Mouse (Mus musculus): ENCODE data around the gene Scgb3a1. TPM values are rescaled to one million over a fixed set of nuclear protein-coding genes. Genes with fewer than 3 reads are reported as not detected.

The Scgb3a1 gene
- polyA plus RNA-seq, 1 experiment from 2014 or later = not detected

- Histone ChIP-seq H3K27ac (ENCODE audit: low read length) (no peak overlapping the region), H3K9ac (replicated peaks; ENCODE audit: low read depth, low read length) (no peak overlapping the region), H3K4me2 (ENCODE audit: low read length) (peak overlapping the region; percentile 28; the same call in 1 of the 2 replicates), H3K4me3 (replicated peaks; ENCODE audit: low read length) (no peak overlapping the region), H3K9me3 (ENCODE audit: control insufficient read depth, low read length) (no peaks in the 10 kb centered on the region), H3K36me3 (ENCODE audit: control insufficient read depth, insufficient read depth) (no peaks in the 10 kb centered on the region), H3K4me1 (replicated peaks; ENCODE audit: control insufficient read depth, insufficient read depth, low read length) (peaks cover 3% of the 10 kb centered on the region; the same call in 1 of the 2 replicates), H3K27me3 (replicated peaks; ENCODE audit: control insufficient read depth, insufficient read depth, low read length) (no peaks in the 10 kb centered on the region)
- 0 out of 2 replicates have a peak, but pooled peaks have one; percentile 16 for ATAC-seq
- WGBS = 40% methylated on average over 11 of the region's 11 CpGs
These were observed 10.4 kb upstream of the Scgb3a1 start for GRCm38 (mm10) chr11:49653079-49653408.

GRCm38 (mm10) chr11:49654651-49655050 is 8.8 kb upstream of the Scgb3a1 start:
- H3K4me2 ChIP-seq (ENCODE audit: low read length) = no peak overlapping the region
- 91% methylated on average over 5 of the region's 5 CpGs for WGBS
- H3K4me1 ChIP-seq (replicated peaks; ENCODE audit: control insufficient read depth, insufficient read depth, low read length) = peaks cover 3% of the 10 kb centered on the region; the same call in 1 of the 2 replicates
- no peaks in the 10 kb centered on the region for H3K9me3 ChIP-seq (ENCODE audit: control insufficient read depth, low read length)
- H3K27ac ChIP-seq (ENCODE audit: low read length) = no peak overlapping the region
- no peaks in the 10 kb centered on the region for H3K36me3 ChIP-seq (ENCODE audit: control insufficient read depth, insufficient read depth)
- no peaks in the 10 kb centered on the region for H3K27me3 ChIP-seq (replicated peaks; ENCODE audit: control insufficient read depth, insufficient read depth, low read length)
- H3K9ac ChIP-seq (replicated peaks; ENCODE audit: low read depth, low read length) = no peak overlapping the region
- H3K4me3 ChIP-seq (replicated peaks; ENCODE audit: low read length) = no peak overlapping the region
- no peak for ATAC-seq

- Histone ChIP-seq H3K4me3 (replicated peaks; ENCODE audit: low read length) (no peak overlapping the region), H3K27me3 (replicated peaks; ENCODE audit: control insufficient read depth, insufficient read depth, low read length) (no peaks in the 10 kb centered on the region), H3K9ac (replicated peaks; ENCODE audit: low read depth, low read length) (no peak overlapping the region), H3K4me1 (replicated peaks; ENCODE audit: control insufficient read depth, insufficient read depth, low read length) (peaks cover 3% of the 10 kb centered on the region; the same call in 1 of the 2 replicates), H3K36me3 (ENCODE audit: control insufficient read depth, insufficient read depth) (no peaks in the 10 kb centered on the region), H3K9me3 (ENCODE audit: control insufficient read depth, low read length) (no peaks in the 10 kb centered on the region), H3K27ac (ENCODE audit: low read length) (no peak overlapping the region), H3K4me2 (ENCODE audit: low read length) (no peak overlapping the region)
- ATAC-seq = no peak
These were observed 7.9 kb upstream of the Scgb3a1 start for GRCm38 (mm10) chr11:49655501-49655900.

GRCm38 (mm10) chr11:49658065-49658464 is 5.3 kb upstream of the Scgb3a1 start:
- Histone ChIP-seq H3K9ac (replicated peaks; ENCODE audit: low read depth, low read length) (no peak overlapping the region), H3K4me2 (ENCODE audit: low read length) (no peak overlapping the region), H3K4me1 (replicated peaks; ENCODE audit: control insufficient read depth, insufficient read depth, low read length) (peaks cover under 1% of the 10 kb centered on the region; the same call in 1 of the 2 replicates), H3K4me3 (replicated peaks; ENCODE audit: low read length) (no peak overlapping the region), H3K36me3 (ENCODE audit: control insufficient read depth, insufficient read depth) (no peaks in the 10 kb centered on the region), H3K9me3 (ENCODE audit: control insufficient read depth, low read length) (no peaks in the 10 kb centered on the region), H3K27ac (ENCODE audit: low read length) (no peak overlapping the region), H3K27me3 (replicated peaks; ENCODE audit: control insufficient read depth, insufficient read depth, low read length) (no peaks in the 10 kb centered on the region)
- WGBS = 94% methylated on average over 4 of the region's 4 CpGs
- no peak for ATAC-seq

- Histone ChIP-seq H3K4me1 (replicated peaks; ENCODE audit: control insufficient read depth, insufficient read depth, low read length) (no peaks in the 10 kb centered on the region), H3K9me3 (ENCODE audit: control insufficient read depth, low read length) (no peaks in the 10 kb centered on the region), H3K9ac (replicated peaks; ENCODE audit: low read depth, low read length) (no peak overlapping the region), H3K36me3 (ENCODE audit: control insufficient read depth, insufficient read depth) (no peaks in the 10 kb centered on the region), H3K27me3 (replicated peaks; ENCODE audit: control insufficient read depth, insufficient read depth, low read length) (no peaks in the 10 kb centered on the region), H3K27ac (ENCODE audit: low read length) (no peak overlapping the region), H3K4me2 (ENCODE audit: low read length) (no peak overlapping the region), H3K4me3 (replicated peaks; ENCODE audit: low read length) (no peak overlapping the region)
- WGBS = 67% methylated on average over 10 of the region's 10 CpGs
- no peak for ATAC-seq
These were observed 4.5 kb upstream of the Scgb3a1 start for GRCm38 (mm10) chr11:49658791-49659469.

GRCm38 (mm10) chr11:49659470-49659799 is 4.0 kb upstream of the Scgb3a1 start:
- Histone ChIP-seq H3K4me1 (replicated peaks; ENCODE audit: control insufficient read depth, insufficient read depth, low read length) (no peaks in the 10 kb centered on the region), H3K27ac (ENCODE audit: low read length) (no peak overlapping the region), H3K4me3 (replicated peaks; ENCODE audit: low read length) (no peak overlapping the region), H3K4me2 (ENCODE audit: low read length) (no peak overlapping the region), H3K27me3 (replicated peaks; ENCODE audit: control insufficient read depth, insufficient read depth, low read length) (no peaks in the 10 kb centered on the region), H3K36me3 (ENCODE audit: control insufficient read depth, insufficient read depth) (no peaks in the 10 kb centered on the region), H3K9ac (replicated peaks; ENCODE audit: low read depth, low read length) (no peak overlapping the region), H3K9me3 (ENCODE audit: control insufficient read depth, low read length) (no peaks in the 10 kb centered on the region)
- ATAC-seq = no peak
- WGBS = 72% methylated on average over 7 of the region's 7 CpGs

GRCm38 (mm10) chr11:49662292-49662780 is 1.1 kb upstream of the Scgb3a1 start:
- 63% methylated on average over 15 of the region's 15 CpGs for WGBS
- no peaks in the 10 kb centered on the region for H3K27me3 ChIP-seq (replicated peaks; ENCODE audit: control insufficient read depth, insufficient read depth, low read length)
- no peak overlapping the region for H3K4me2 ChIP-seq (ENCODE audit: low read length)
- H3K4me1 ChIP-seq (replicated peaks; ENCODE audit: control insufficient read depth, insufficient read depth, low read length) = no peaks in the 10 kb centered on the region
- no peak overlapping the region for H3K4me3 ChIP-seq (replicated peaks; ENCODE audit: low read length)
- H3K36me3 ChIP-seq (ENCODE audit: control insufficient read depth, insufficient read depth) = no peaks in the 10 kb centered on the region
- H3K9ac ChIP-seq (replicated peaks; ENCODE audit: low read depth, low read length) = no peak overlapping the region
- no peak overlapping the region for H3K27ac ChIP-seq (ENCODE audit: low read length)
- ATAC-seq = no peak
- no peaks in the 10 kb centered on the region for H3K9me3 ChIP-seq (ENCODE audit: control insufficient read depth, low read length)

GRCm38 (mm10) chr11:49664262-49665140 is 1.1 kb downstream of the Scgb3a1 start:
- H3K27ac ChIP-seq (ENCODE audit: low read length) = no peak overlapping the region
- no peak overlapping the region for H3K9ac ChIP-seq (replicated peaks; ENCODE audit: low read depth, low read length)
- no peak overlapping the region for H3K4me2 ChIP-seq (ENCODE audit: low read length)
- no peaks in the 10 kb centered on the region for H3K27me3 ChIP-seq (replicated peaks; ENCODE audit: control insufficient read depth, insufficient read depth, low read length)
- no peaks in the 10 kb centered on the region for H3K36me3 ChIP-seq (ENCODE audit: control insufficient read depth, insufficient read depth)
- no peak overlapping the region for H3K4me3 ChIP-seq (replicated peaks; ENCODE audit: low read length)
- H3K9me3 ChIP-seq (ENCODE audit: control insufficient read depth, low read length) = no peaks in the 10 kb centered on the region
- H3K4me1 ChIP-seq (replicated peaks; ENCODE audit: control insufficient read depth, insufficient read depth, low read length) = no peaks in the 10 kb centered on the region
- ATAC-seq = peak; percentile 30; the same call in 1 of the 2 replicates
- WGBS = 79% methylated on average over 12 of the region's 12 CpGs

- H3K4me2 ChIP-seq (ENCODE audit: low read length) = no peak overlapping the region
- no peaks in the 10 kb centered on the region for H3K36me3 ChIP-seq (ENCODE audit: control insufficient read depth, insufficient read depth)
- H3K27ac ChIP-seq (ENCODE audit: low read length) = no peak overlapping the region
- no peaks in the 10 kb centered on the region for H3K9me3 ChIP-seq (ENCODE audit: control insufficient read depth, low read length)
- no peak overlapping the region for H3K4me3 ChIP-seq (replicated peaks; ENCODE audit: low read length)
- WGBS = 86% methylated on average over 4 of the region's 4 CpGs
- H3K4me1 ChIP-seq (replicated peaks; ENCODE audit: control insufficient read depth, insufficient read depth, low read length) = no peaks in the 10 kb centered on the region
- no peaks in the 10 kb centered on the region for H3K27me3 ChIP-seq (replicated peaks; ENCODE audit: control insufficient read depth, insufficient read depth, low read length)
- no peak for ATAC-seq
- no peak overlapping the region for H3K9ac ChIP-seq (replicated peaks; ENCODE audit: low read depth, low read length)
These were observed 2.1 kb downstream of the Scgb3a1 start for GRCm38 (mm10) chr11:49665462-49665861.

Data from forebrain, embryonic 16.5 days (tissue).